Mouse (Mus musculus) liver, postnatal 0 days (tissue): Measurements from ENCODE around the gene Foxa2. TPM values are rescaled to one million over a fixed set of nuclear protein-coding genes. Genes with fewer than 3 reads are reported as not detected.

ENCODE experiments used
- ATAC-seq: fragments of 200-750 bp; cut with Nextera tagmentation; 2 replicates; pipeline ENCODE4 v1.8.0; 2017; ENCODE audit warnings: mild to moderate bottlenecking, moderate library complexity
- DNase-seq: peaks from one replicate; pipeline ENCODE4 v3.0.0-alpha.2; 2016
- H3K27ac ChIP-seq: fragments of 300-500 bp; sonication (generic); 2 replicates; pipeline ENCODE4 v1.5.1; 2014; ENCODE audit warnings: antibody characterized with exemption, moderate library complexity, mild to moderate bottlenecking, low read depth
- H3K27me3 ChIP-seq: fragments of 300-500 bp; sonication (generic); 2 replicates; pipeline ENCODE4 v1.6.1; 2014; ENCODE audit warnings: low read length, control low read depth, mixed read lengths; ENCODE audit not compliant: insufficient read depth
- H3K36me3 ChIP-seq: fragments of 300-500 bp; sonication (generic); replicated peaks from 2 replicates; pipeline ENCODE4 v1.6.1; 2014; ENCODE audit warnings: mild to moderate bottlenecking, control low read depth, low read length, moderate library complexity, mixed read lengths; ENCODE audit not compliant: insufficient read depth
- H3K4me1 ChIP-seq: fragments of 300-500 bp; sonication (generic); 2 replicates; pipeline ENCODE4 v1.6.1; 2014; ENCODE audit warnings: antibody characterized with exemption, mild to moderate bottlenecking, control low read depth; ENCODE audit not compliant: insufficient read depth
- H3K4me2 ChIP-seq: fragments of 300-500 bp; sonication (generic); 2 replicates; pipeline ENCODE4 v1.6.1; 2014; ENCODE audit warnings: low read depth, mild to moderate bottlenecking, low read length, moderate library complexity, mixed read lengths
- H3K4me3 ChIP-seq: fragments of 300-500 bp; sonication (generic); 2 replicates; pipeline ENCODE4 v1.5.1; 2014; ENCODE audit warnings: low read depth, low read length
- H3K9ac ChIP-seq: fragments of 300-500 bp; sonication (generic); replicated peaks from 2 replicates; pipeline ENCODE4 v1.6.1; 2014; ENCODE audit warnings: mild to moderate bottlenecking, moderate library complexity
- H3K9me3 ChIP-seq: fragments of 300-500 bp; sonication (generic); 2 replicates; pipeline ENCODE4 v1.6.1; 2016; ENCODE audit warnings: mild to moderate bottlenecking, control low read depth, low read length, mixed read lengths
- CTCF ChIP-seq: sonication (generic); IDR thresholded peaks from 2 replicates; pipeline ENCODE4 v1.5.1; 2016; ENCODE audit warnings: antibody characterized with exemption, low read depth
- EP300 ChIP-seq: IDR thresholded peaks from 2 replicates; pipeline ENCODE4 v1.6.1; 2016; ENCODE audit warnings: antibody characterized with exemption, low read depth, mild to moderate bottlenecking
- WGBS: fragments of 180-500 bp; shearing (Covaris S2); extraction: QIAGEN DNeasy Blood & Tissue Kit; methylation state at CpG from one replicate; pipeline ENCODE4 v1.1.7; 2014; ENCODE audit not compliant: insufficient replicate concordance; 5-methylcytosine and 5-hydroxymethylcytosine counted together
- polyA plus RNA-seq: library from polyadenylated mRNA; unstranded; fragments of >200 nt; fragmentation: Nextera tagmentation; extraction: Ambion mirVana; gene quantifications from 2 replicates; pipeline ENCODE4 v1.2.1, GENCODE M21; 2015

Foxa2 gene
- polyA plus RNA-seq, 1 experiment from 2014 or later, result 10.1 TPM

DNA sequence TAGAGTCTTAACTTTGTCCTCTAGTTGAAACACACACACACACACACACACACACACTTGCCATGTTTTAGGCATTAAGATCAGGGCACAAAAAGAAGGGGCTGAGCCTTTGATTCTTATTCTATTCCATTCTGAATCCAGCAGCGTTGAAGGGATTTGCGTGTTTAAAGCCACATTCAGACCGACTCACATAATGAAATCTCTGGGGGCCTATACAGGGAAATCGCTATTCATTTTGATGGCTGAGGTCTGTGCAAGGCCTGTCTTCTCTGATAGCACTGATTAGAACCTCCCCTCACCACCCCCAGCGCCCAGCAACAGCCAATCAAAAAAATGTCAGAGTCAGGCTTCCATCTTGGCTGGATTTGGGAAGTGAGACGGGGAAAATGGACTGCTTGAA is 13.9 kb upstream of the Foxa2 start:
- TF ChIP-seq CTCF (no peak), EP300 (no peak)
- no peak overlapping the region for H3K9ac ChIP-seq
- H3K27ac ChIP-seq, result no peak overlapping the region
- H3K4me3 ChIP-seq, result no peak overlapping the region
- ATAC-seq (no peak), DNase-seq (no peak)
- no peaks in the 10 kb centered on the region for H3K36me3 ChIP-seq
- no peak overlapping the region for H3K4me2 ChIP-seq
- WGBS, result 70% methylated on average over 6 of the region's 6 CpGs
- H3K4me1 ChIP-seq, result no peaks in the 10 kb centered on the region
- H3K9me3 ChIP-seq, result no peaks in the 10 kb centered on the region
- H3K27me3 ChIP-seq, result no peaks in the 10 kb centered on the region

DNA sequence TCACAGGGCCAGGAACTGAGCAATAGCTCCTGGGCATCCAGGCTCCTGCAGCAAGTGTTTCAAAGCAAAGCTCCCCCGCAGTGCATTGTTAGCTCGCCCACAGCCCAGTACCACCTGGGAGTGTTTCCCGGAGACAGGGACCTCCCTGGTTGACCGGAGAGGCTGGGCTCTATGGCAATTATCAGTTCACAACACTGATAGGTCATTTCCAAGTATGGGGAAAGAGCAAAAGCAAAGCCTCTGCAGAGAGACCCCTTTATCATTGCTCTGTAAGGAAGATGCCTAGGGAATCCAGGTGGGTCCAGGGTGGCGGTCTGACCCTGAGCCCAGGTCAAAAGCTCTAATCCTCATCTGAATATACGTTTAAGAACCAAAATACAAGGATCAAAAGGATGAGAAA is 6.6 kb upstream of the Foxa2 start:
- Histone ChIP-seq H3K4me1 (no peaks in the 10 kb centered on the region), H3K4me3 (no peak overlapping the region), H3K27ac (no peak overlapping the region), H3K36me3 (no peaks in the 10 kb centered on the region), H3K27me3 (peaks cover 9% of the 10 kb centered on the region; the same call in 1 of the 2 replicates), H3K4me2 (no peak overlapping the region), H3K9me3 (no peaks in the 10 kb centered on the region), H3K9ac (no peak overlapping the region)
- no peak for ATAC-seq
- no peak for TF ChIP-seq CTCF
- TF ChIP-seq EP300, result no peak
- WGBS, result 23% methylated on average over 6 of the region's 6 CpGs
- DNase-seq, result no peak

DNA sequence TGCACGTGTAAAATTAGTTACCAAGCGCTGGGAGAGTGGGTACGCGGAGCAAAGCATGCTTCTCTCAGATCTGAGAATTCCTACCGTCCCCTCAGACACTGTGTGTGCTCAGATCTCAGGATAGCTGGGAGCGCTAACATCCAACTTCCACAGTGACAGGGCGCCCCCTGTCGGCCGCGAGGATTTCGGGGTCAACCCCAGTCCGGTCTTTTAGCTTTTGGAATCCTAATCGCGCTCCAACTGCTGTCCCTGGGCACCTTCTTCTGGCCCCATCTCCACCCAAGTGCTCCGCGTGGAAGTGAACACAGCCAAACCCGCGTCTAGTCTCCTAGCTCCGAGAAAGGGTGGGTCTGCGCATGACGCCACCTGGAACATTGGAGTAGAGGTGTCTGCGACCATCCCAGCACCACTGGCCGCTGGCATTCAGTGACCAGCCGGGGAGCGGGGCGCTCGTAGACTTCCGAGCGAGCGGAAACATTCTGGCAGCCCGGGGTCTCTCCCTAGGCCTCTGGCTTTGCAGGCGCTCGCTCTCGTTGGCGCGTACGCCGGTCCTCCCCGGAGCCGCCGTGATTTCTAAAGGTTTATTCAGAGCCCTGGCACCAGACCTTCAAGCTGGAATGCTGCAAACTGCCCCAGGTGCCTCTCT is 1.8 kb upstream of the Foxa2 start:
- TF ChIP-seq CTCF, result peak; percentile 76
- TF ChIP-seq EP300, result no peak
- DNase-seq, result peak; percentile 86
- peak overlapping the region; percentile 70 for H3K4me2 ChIP-seq
- peak overlapping the region; percentile 51; the same call in 1 of the 2 replicates for H3K9ac ChIP-seq
- ATAC-seq, result peak; percentile 35
- no peaks in the 10 kb centered on the region for H3K9me3 ChIP-seq
- peak overlapping the region; percentile 40 for H3K4me3 ChIP-seq
- 2% methylated on average over 41 of the region's 41 CpGs for WGBS
- no peaks in the 10 kb centered on the region for H3K36me3 ChIP-seq
- H3K4me1 ChIP-seq, result no peaks in the 10 kb centered on the region
- no peak overlapping the region for H3K27ac ChIP-seq
- peaks cover 49% of the 10 kb centered on the region for H3K27me3 ChIP-seq

- peaks cover 48% of the 10 kb centered on the region for H3K27me3 ChIP-seq
- H3K9ac ChIP-seq, result no peak overlapping the region
- no peak overlapping the region for H3K4me2 ChIP-seq
- no peaks in the 10 kb centered on the region for H3K36me3 ChIP-seq
- 11% methylated on average over 8 of the region's 8 CpGs for WGBS
- no peak overlapping the region for H3K4me3 ChIP-seq
- H3K27ac ChIP-seq, result 0 out of 2 replicates have a peak overlapping the region, but pooled peaks have one; percentile 90
- H3K4me1 ChIP-seq, result no peaks in the 10 kb centered on the region
- DNase-seq (no peak), ATAC-seq (no peak)
- TF ChIP-seq CTCF, result no peak
- TF ChIP-seq EP300, result no peak
- H3K9me3 ChIP-seq, result no peaks in the 10 kb centered on the region
Observed at GRCm38 (mm10) chr2:148047611-148048010, 842 bp upstream of the Foxa2 start.

GRCm38 (mm10) chr2:148045937-148046798 is 601 bp downstream of the Foxa2 start:
- Histone ChIP-seq H3K36me3 (no peaks in the 10 kb centered on the region), H3K27me3 (peaks cover 49% of the 10 kb centered on the region), H3K4me1 (no peaks in the 10 kb centered on the region), H3K9ac (peak overlapping the region; percentile 59), H3K4me3 (peak overlapping the region; percentile 54), H3K4me2 (peak overlapping the region; percentile 70), H3K27ac (peak overlapping the region; percentile 90), H3K9me3 (no peaks in the 10 kb centered on the region)
- peak; percentile 65 for DNase-seq
- TF ChIP-seq EP300, result no peak
- WGBS, result 2% methylated on average over 54 of the region's 65 CpGs
- ATAC-seq, result peak; percentile 76

DNA sequence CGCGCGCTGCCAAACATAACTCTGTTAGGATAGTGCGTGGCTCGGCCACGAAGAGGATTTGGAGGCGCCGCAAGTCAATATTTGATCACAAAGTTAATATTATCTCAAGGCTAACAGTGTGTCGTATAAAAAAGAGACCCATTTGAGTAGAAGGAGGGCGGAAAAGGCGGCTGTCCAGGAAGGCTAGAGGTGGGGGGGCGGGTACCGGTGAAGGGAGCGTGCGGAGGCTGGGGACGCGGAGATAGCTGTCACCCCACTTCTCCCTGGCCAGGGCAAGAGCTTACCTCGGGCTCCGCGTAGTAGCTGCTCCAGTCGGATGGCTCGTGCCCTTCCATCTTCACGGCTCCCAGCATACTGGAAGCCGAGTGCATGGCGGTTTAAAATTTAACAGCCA is 1.2 kb downstream of the Foxa2 start:
- Histone ChIP-seq H3K36me3 (no peaks in the 10 kb centered on the region), H3K9me3 (no peaks in the 10 kb centered on the region), H3K27me3 (peaks cover 53% of the 10 kb centered on the region), H3K4me2 (peak overlapping the region; percentile 70), H3K4me1 (no peaks in the 10 kb centered on the region), H3K4me3 (peak overlapping the region; percentile 54), H3K27ac (peak overlapping the region; percentile 90), H3K9ac (peak overlapping the region; percentile 57)
- no peak for TF ChIP-seq CTCF
- no peak for TF ChIP-seq EP300
- WGBS, result 0% methylated on average over 25 of the region's 25 CpGs
- ATAC-seq (no peak; the same call in 1 of the 2 replicates), DNase-seq (no peak)
